Mouse (Mus musculus) gonadal fat pad, adult 2 months (tissue): ENCODE measurements at regions not wholly inside any gene's neighbourhood (a gene's known extent, or its start where the extent isn't known, plus 50 kb on each side); places are given as distances from the start of the nearest gene placed in this dataset.

Source experiments
- DNase-seq: peaks from one replicate; pipeline ENCODE4 v3.0.0-alpha.2; 2012; ENCODE audit warnings: low read depth

DNA sequence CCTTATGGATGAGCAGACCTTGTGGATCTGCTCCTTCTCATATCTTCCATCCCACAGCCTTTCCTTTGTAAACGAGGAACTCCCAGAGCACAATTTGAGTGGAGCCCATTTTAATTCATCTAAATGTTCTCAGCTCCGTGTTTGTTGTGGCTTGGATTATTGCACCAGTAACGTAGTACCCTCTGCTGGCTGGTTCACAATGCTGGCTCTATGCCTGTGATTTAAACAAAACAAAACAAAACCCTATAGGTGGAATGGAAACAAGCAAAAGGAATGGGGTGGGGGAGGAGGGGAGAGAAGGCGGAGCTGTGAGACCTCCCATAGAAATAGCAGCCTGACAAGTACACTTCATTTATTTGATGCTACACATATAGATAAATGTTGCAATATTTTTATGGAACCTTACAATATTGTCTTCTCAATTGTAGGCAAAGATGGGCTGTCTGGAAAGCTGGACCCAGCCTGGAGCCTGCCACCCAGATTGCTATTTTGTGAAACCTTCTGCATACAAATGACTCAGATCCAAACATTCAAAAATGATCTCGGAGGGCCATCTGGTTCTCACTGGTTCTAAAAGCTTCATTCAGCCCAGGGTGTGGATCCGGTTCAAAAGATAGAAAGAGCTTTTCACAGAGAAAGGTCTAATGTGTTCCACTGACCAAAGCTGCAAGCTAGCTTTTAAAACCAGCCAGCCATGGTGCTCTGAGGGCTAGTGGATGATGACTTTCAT lies 230.3 kb upstream of the Ubash3b start:
- DNase-seq, result no peak

DNA sequence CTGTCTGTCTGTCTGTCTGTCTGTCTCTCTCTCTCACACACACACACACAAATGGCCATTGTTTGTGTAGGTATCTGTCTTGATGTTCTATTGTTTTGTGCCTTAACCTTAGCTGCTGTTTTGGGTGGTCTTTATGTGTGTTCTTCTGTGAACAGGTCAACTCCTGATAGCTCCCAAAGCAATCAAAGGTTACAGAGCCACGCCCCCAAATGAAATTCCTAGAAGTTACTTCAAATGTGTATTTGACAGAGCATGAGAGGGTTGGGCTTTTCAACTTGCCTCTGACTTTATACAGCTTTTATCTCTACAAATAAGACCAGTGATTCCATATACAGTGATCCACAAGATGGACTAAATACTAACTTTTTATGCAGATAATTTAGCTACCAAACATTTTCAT lies 217.8 kb upstream of the Ubash3b start:
- no peak for DNase-seq

- DNase-seq, result no peak
These were observed 217.2 kb upstream of the Ubash3b start for GRCm38 (mm10) chr9:41378627-41379231.

DNA sequence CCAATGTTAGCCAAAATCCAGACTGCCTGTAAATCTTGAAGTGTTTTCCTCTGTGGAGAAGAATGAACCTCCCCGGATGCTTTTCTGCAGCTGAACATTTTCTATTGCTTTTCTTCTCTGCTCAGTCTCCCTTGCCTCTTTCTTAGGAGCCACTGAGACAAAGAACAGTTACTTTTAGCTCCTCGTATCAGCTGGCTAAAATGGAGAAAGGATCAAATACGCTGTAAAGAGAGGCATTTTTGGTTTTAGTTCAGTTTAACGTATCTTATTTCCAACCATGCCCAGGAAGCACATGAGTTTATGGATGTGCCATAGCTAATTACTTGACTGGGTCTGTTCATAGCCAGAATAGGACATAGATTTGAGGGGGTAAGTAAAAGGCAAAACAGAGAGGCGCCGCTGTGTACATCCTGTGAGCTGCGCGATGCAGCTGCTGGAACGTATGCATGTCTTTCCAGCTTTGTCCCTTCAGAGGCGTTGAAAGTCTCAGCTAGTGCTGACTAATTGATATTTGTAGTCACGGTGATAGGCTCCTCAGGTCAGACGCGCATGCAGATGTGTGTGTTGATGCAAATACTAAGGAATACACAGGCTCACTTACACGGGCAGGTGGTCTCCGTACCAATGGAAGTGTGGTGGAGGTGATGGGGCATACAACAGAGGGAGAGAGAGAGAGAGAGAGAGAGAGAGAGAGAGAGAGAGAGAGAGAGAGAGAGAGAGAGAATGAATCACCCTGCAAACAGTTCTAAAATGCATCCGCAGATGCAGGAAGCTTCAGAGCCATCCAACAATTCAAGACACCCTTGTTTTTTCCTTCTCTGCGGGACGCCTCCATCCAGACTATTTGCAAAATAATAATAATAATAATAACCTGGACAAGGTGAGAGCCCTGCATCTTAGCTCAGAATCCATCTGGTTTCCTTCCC lies 216.5 kb upstream of the Ubash3b start:
- DNase-seq, result no peak

DNA sequence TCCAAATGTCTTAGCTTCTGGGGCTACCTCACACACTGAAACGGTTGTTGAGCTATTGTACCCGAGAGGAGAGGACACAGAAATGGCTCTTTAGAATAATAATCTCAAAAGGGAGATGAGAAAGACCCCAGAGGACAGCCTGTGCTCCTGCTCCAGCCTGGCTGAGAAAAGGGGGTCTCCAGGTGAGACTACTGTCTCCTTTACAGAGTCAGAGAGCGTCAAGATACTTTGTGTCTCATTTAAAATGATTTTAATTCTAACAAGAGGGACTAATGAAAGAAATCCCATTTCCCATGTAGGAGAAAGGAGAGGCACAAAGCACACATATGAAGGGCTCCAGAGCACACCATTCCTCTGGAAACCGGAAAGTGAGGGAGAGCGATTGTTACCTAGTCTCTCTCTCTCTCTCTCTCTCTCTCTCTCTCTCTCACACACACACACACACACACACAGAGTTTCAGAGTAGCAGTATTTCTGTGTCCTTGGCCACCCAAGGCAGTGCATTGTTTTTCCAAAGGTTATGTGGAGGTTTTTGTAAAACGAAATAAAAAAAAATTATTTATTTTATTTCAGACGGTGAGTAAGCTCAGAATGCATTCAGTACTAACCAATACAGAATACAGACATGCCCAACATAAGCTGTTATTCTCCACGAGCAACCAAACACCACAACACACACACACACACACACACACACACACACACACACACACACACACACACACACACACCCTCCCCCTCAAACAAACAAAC lies 215.6 kb upstream of the Ubash3b start:
- no peak for DNase-seq

DNA sequence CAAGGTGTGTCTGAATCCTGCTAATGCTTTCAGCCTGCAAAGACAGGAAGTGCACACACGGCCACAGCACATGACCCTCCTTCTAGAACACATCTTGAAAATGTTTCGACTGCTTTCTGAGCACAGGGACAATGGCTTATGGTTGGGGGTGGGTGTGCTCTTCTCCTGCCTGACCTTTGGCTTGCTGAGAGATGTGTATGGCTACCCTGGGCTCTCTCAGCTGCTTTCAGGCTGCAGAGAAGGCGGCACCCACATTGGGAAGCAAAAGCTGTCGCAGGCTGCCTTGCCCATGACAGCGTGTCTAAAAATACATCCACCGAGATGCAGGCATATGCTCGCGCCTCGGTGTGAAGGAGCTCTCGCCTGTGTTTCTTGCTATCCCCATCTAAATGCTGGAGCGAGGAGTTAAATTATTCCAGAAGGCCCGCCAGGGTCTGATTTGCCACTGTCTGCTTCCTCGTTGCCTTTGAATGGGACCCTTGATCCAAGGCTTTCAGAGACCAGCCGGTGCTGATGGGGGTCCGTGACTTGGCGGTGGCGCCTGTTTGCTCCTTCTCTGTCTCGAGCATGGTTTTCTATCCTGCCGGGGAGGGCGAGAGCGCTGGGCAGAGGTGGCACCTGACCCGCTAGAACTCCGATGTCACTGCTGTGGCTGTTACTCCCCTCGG lies 214.6 kb upstream of the Ubash3b start:
- no peak for DNase-seq

GRCm38 (mm10) chr9:41374591-41375481 lies 213.3 kb upstream of the Ubash3b start:
- no peak for DNase-seq

GRCm38 (mm10) chr9:41366405-41366804 lies 204.9 kb upstream of the Ubash3b start:
- no peak for DNase-seq

- no peak for DNase-seq
These were observed 203.8 kb upstream of the Ubash3b start for GRCm38 (mm10) chr9:41365251-41365650.

GRCm38 (mm10) chr9:41364442-41365250 lies 203.1 kb upstream of the Ubash3b start:
- DNase-seq, result no peak

GRCm38 (mm10) chr9:41360356-41360755 lies 198.9 kb upstream of the Ubash3b start:
- DNase-seq, result no peak

GRCm38 (mm10) chr9:41359286-41359685 lies 197.8 kb upstream of the Ubash3b start:
- DNase-seq, result no peak

- no peak for DNase-seq
These were observed 183.8 kb upstream of the Ubash3b start for GRCm38 (mm10) chr9:41345338-41345737.

DNA sequence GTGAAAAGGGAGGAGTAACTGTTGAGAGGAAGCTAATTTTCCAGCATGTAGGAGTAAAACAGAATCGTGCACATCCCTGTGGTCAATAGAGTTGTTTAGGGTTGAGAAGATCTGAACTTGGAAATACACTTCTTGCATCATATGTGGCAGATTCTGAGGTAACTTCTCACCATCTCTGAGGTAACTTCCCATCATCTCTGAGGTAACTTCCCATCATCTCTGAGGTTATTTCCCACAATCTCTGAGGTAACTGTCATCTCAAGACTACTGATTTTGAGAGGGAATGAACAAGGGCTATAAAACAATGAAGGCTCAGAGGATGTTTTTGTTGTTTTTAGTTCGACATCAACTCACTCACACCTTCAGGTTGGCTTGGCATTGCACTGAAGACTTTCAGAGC lies 175.9 kb upstream of the Ubash3b start:
- no peak for DNase-seq

DNA sequence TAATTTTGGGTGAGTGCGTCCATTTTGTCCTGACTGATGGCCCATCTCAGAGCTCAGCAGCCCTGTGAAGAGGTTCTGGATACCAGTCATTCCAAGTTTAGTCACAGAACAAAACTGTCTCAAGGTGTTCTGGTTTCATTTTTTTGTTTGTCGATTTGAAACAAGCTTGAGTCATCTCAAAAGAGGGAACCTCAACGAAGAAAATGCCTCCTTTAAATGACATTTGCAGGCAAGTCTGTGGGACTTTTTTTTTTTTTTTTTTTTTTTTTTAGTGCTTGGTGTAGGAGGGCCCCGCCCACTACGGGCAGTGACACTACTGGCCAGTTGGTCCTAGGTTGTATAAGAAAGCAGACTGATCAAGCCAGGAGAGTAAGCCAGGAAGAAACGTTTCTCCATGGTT lies 175.3 kb upstream of the Ubash3b start:
- DNase-seq, result no peak

DNA sequence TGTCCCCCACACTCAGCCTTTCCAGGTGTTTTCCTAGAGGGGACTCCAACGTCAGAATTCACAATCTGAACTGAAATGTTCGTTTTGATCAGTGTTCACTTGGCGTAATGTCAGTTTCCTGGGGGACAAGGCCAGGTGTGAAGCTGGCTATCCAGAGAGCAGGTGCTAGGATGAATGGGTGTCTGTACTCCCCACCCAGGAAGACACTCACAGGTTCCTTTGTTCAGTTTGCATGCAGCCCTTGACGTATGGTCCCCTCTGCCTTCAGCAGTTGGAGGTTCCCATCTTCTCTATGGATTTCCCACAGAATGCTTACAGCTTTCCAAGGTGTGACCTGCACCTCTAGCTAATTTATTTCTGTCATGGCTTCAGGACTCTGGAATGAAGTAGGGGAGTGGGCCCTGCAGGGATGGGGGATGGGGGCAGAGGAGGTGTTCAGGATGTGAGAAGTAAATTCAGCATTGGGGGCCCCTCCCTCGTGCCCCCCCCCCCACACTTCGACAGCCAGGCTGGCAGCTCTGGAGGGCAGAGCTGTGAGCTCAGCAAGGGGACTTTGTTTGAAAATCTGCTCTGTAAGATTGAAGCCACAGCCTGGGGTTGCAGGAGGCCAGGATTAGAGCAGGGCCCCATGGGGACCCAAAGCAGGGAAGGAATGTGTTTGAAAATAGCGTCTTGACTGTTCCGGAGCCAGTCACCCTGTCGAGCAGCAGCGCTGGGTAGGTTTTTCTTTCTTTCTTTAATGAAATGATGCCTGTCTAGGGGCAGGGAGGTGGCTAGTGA lies 173.2 kb upstream of the Ubash3b start:
- DNase-seq, result no peak

GRCm38 (mm10) chr9:41333526-41333925 lies 172.0 kb upstream of the Ubash3b start:
- DNase-seq, result no peak

DNA sequence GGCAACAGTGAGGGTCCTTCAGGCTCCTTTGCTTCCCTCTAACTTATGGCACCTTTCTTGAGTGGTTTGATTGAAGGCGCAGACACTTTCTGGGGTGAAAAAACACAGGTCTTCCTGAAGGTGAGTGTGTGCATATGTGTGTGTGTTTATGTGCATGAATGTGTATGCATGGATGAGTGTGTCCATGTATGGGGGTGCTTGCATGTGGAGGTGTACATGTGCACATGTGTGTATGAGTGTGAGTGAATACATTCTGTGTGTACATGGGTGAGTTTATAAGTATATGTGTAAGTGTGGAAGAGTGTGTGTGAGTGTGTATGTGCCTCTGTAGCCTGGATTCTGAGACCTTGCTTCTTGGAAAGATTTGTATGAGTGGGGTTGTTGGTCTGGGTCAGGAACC lies 167.5 kb upstream of the Ubash3b start:
- no peak for DNase-seq

DNA sequence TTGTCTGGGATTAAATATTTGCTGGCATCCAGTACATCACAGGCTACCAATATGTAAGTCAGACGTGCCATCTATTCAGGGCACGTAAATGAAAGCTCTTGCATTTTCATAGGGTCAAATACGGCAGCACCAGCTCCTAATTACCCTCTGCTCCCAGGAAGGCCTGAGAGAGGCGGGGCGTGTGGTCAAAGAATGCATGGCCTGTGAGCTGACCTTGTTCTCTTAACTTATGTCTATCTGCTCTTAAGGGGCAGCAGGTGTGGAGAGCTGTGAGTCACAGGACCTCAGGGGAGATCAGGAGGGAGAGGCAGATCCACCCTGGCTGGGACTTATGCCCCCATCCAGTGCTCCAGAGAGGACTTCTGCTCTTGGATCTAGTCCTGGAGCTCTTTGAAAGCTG lies 167.0 kb upstream of the Ubash3b start:
- no peak for DNase-seq
